Mouse (Mus musculus): ENCODE measurements around the gene Chrdl1. TPM values are rescaled to one million over a fixed set of nuclear protein-coding genes. Genes with fewer than 3 reads are reported as not detected.

Gene Chrdl1
- not detected for total RNA-seq (2023)

GRCm38 (mm10) chrX:143393791-143394369 is at the start of gene Chrdl1:
Gene Chrdl1, minus strand, starts transcription at chrX:143394262.

Other genes starting within 250 kb of the Chrdl1 start
- not detected for gene Pak3, start 124.3 kb upstream of the Chrdl1 start, total RNA-seq (2023)